Mouse (Mus musculus) G1E (cell line): Measurements from ENCODE around the gene Cap1. TPM values are rescaled to one million over a fixed set of nuclear protein-coding genes. Genes with fewer than 3 reads are reported as not detected.

ENCODE experiments used
- ATAC-seq: 2 replicates; pipeline ENCODE4 v1.8.0; 2016; ENCODE audit warnings: mild to moderate bottlenecking; ENCODE audit not compliant: insufficient number of reproducible peaks, poor library complexity, low FRiP score, severe bottlenecking; ENCODE audit errors: extremely low read depth
- DNase-seq: peaks from one replicate; pipeline ENCODE4 v3.0.0; 2012; ENCODE audit warnings: low spot score
- H3K27me3 ChIP-seq: 2 replicates; pipeline ENCODE4 v1.6.1; 2012; ENCODE audit warnings: mild to moderate bottlenecking, low read length, inconsistent platforms; ENCODE audit not compliant: insufficient read depth
- H3K36me3 ChIP-seq: replicated peaks from 2 replicates; pipeline ENCODE3; 2012; ENCODE audit warnings: mild to moderate bottlenecking, inconsistent platforms
- H3K4me1 ChIP-seq: 2 replicates; pipeline ENCODE4 v1.6.1; 2012; ENCODE audit warnings: low read depth, low read length, inconsistent platforms, mixed read lengths; ENCODE audit not compliant: insufficient read depth
- H3K4me3 ChIP-seq: 2 replicates; pipeline ENCODE4 v1.5.1; 2012; ENCODE audit warnings: low read depth, mild to moderate bottlenecking, inconsistent platforms, low read length, moderate library complexity, mixed read lengths
- H3K9me3 ChIP-seq: replicated peaks from 2 replicates; pipeline ENCODE4 v1.6.1; 2012; ENCODE audit warnings: inconsistent platforms
- CTCF ChIP-seq: IDR thresholded peaks from 2 replicates; pipeline ENCODE4 v1.5.1; 2012; ENCODE audit warnings: low read depth, low read length, inconsistent platforms, mixed read lengths
- GATA1 ChIP-seq: IDR thresholded peaks from 2 replicates; pipeline ENCODE4 v1.6.1; 2012; ENCODE audit warnings: borderline replicate concordance, low read length, inconsistent platforms, mixed read lengths
- GATA2 ChIP-seq: IDR thresholded peaks from 2 replicates; pipeline ENCODE4 v1.6.1; 2012; ENCODE audit warnings: low read depth, low read length, inconsistent platforms, borderline replicate concordance
- POLR2AphosphoS5 ChIP-seq: IDR thresholded peaks from 2 replicates; pipeline ENCODE4 v1.6.1; 2012; ENCODE audit warnings: low read depth, low read length, inconsistent platforms; ENCODE audit not compliant: insufficient replicate concordance
- TAL1 ChIP-seq: conservative IDR thresholded peaks from 2 replicates; pipeline ENCODE4 v1.6.1; 2012; ENCODE audit warnings: low read depth, low read length, inconsistent platforms, mixed read lengths
- polyA plus RNA-seq: library from polyadenylated mRNA; stranded (reverse); fragments of >175 nt; gene quantifications from 2 replicates; pipeline ENCODE4 v1.2.3, GENCODE M21; 2012
- total RNA-seq, 2 experiments: library from RNA; stranded (forward) in 1 of 2; stranded (reverse) in 1 of 2; fragments of 200-1000 nt in 1 of 2; fragments of >200 nt in 1 of 2; fragmentation: Nextera tagmentation in 1 of 2; gene quantifications; 2 replicates each; pipeline ENCODE4 v1.2.3; 2014 to 2017

Gene Cap1
- total RNA-seq (2014; fragmentation: Nextera tagmentation) (186 and 190 TPM in 2 replicates), total RNA-seq (2017) (230 and 256 TPM in 2 replicates), polyA plus RNA-seq (21.1 and 28.2 TPM in 2 replicates)

- Histone ChIP-seq H3K4me3 (peak within 1 kb of the TSS; percentile 80), H3K4me1 (peaks cover 38% of the 10 kb centered on the region), H3K9me3 (no peaks in the 10 kb centered on the region), H3K36me3 (peaks cover 16% of the 10 kb centered on the region), H3K27me3 (no peaks in the 10 kb centered on the region)
- peak; percentile 87 for ATAC-seq
- no peak for TF ChIP-seq CTCF
- no peak for TF ChIP-seq TAL1
- no peak for TF ChIP-seq GATA1
- no peak for TF ChIP-seq GATA2
- no peak for TF ChIP-seq POLR2AphosphoS5
- peak; percentile 92 for DNase-seq
These were observed at the start of gene Cap1 for GRCm38 (mm10) chr4:122885768-122886578. Gene Cap1 (minus strand): TSS chr4:122886056.

GRCm38 (mm10) chr4:122933857-122934256 lies 48.0 kb upstream of the Cap1 start:
- H3K4me1 ChIP-seq, result peaks cover 38% of the 10 kb centered on the region
- DNase-seq (no peak), ATAC-seq (0 out of 2 replicates have a peak, but pooled peaks have one; percentile 23)
- H3K27me3 ChIP-seq, result peaks cover 7% of the 10 kb centered on the region; the same call in 1 of the 2 replicates
- no peaks in the 10 kb centered on the region for H3K9me3 ChIP-seq
- H3K4me3 ChIP-seq, result no peak overlapping the region
- TF ChIP-seq CTCF (no peak), GATA2 (no peak), GATA1 (no peak), TAL1 (no peak), POLR2AphosphoS5 (no peak)
- H3K36me3 ChIP-seq, result no peaks in the 10 kb centered on the region

DNA sequence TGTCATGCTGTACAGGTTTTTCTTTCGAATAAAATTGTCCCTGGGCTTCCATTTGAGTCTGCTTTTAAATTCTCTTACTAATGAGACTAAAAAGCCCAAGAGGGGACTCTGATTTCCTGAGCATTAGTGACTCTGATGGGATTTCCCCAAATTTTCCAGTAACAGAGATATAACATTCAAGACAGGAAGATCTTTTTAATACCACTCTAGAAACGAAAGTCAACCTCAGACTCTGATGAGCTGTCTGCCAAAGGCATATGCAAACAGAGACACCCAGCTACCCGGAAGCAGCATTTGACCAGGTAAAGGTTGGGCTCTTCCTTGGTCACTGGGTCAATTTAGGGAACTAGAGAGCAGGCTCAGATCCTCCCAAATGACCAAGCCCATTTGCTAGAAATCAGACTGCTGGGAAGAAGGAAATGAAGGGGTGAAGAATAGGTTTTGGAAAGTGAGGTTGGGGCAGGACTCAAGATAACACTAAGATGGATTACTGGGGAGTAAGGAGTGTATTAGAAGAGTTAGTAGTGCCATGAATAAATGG lies 47.3 kb upstream of the Cap1 start:
- no peak for DNase-seq
- TF ChIP-seq CTCF, result no peak
- no peak for TF ChIP-seq GATA2
- TF ChIP-seq GATA1, result no peak
- H3K36me3 ChIP-seq, result no peaks in the 10 kb centered on the region
- peaks cover 38% of the 10 kb centered on the region for H3K4me1 ChIP-seq
- peaks cover 3% of the 10 kb centered on the region; the same call in 1 of the 2 replicates for H3K27me3 ChIP-seq
- no peak overlapping the region; the same call in 1 of the 2 replicates for H3K4me3 ChIP-seq
- H3K9me3 ChIP-seq, result no peaks in the 10 kb centered on the region
- ATAC-seq, result no peak

DNA sequence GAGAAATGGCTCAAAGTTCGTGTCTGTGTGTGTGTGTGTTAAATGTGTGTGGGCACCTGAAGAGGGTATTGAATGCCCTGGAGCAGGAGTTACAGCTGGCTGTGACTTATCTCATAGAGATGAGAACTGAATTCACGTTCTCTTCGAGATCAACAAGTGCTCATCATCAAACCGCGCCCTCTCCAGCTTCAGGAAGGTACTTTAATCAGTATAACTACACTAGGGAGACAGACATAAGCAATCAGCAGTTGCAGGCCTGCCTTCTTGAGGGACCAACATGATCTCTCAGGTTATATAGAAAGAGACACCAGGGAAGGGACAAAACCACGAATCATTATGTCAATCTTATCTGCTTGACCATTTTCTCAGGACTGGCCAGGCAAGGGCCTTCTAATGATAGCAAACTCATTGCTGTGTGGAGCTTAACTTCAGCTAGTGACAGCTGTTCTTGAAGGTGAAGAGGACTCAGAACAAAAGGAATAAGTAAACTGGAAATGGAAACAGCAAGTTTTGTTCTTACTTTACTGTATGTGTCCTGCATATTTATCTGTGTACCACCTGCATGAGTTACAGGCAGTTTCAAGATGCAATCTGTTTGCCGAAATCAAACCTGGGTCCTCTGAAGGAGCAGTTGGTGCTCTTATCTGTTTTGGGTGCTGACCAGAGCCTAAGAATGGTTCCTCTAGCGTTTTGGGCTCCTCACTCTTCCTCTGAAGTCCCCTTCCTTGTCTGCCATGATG lies 46.6 kb upstream of the Cap1 start:
- DNase-seq (no peak), ATAC-seq (peak; percentile 45)
- Histone ChIP-seq H3K4me1 (peaks cover 38% of the 10 kb centered on the region), H3K36me3 (no peaks in the 10 kb centered on the region), H3K4me3 (no peak overlapping the region), H3K27me3 (peaks cover 3% of the 10 kb centered on the region; the same call in 1 of the 2 replicates), H3K9me3 (no peaks in the 10 kb centered on the region)
- TF ChIP-seq CTCF, result no peak
- no peak for TF ChIP-seq GATA1
- no peak for TF ChIP-seq TAL1
- TF ChIP-seq POLR2AphosphoS5, result no peak
- no peak for TF ChIP-seq GATA2

- Histone ChIP-seq H3K36me3 (no peaks in the 10 kb centered on the region), H3K27me3 (no peaks in the 10 kb centered on the region), H3K4me3 (no peak overlapping the region), H3K9me3 (no peaks in the 10 kb centered on the region), H3K4me1 (peaks cover 34% of the 10 kb centered on the region)
- no peak for TF ChIP-seq TAL1
- no peak for TF ChIP-seq POLR2AphosphoS5
- no peak for TF ChIP-seq GATA2
- ATAC-seq (no peak), DNase-seq (no peak)
These were observed 45.2 kb upstream of the Cap1 start for GRCm38 (mm10) chr4:122930939-122931590.
